Mouse (Mus musculus) skeletal muscle tissue, adult 2 months (tissue): Measurements from ENCODE around the gene Hdac7.

Experiments used
- DNase-seq: peaks from one replicate; pipeline ENCODE4 v3.0.0-alpha.2; 2012; ENCODE audit warnings: low read depth, low spot score

Gene Hdac7

DNA sequence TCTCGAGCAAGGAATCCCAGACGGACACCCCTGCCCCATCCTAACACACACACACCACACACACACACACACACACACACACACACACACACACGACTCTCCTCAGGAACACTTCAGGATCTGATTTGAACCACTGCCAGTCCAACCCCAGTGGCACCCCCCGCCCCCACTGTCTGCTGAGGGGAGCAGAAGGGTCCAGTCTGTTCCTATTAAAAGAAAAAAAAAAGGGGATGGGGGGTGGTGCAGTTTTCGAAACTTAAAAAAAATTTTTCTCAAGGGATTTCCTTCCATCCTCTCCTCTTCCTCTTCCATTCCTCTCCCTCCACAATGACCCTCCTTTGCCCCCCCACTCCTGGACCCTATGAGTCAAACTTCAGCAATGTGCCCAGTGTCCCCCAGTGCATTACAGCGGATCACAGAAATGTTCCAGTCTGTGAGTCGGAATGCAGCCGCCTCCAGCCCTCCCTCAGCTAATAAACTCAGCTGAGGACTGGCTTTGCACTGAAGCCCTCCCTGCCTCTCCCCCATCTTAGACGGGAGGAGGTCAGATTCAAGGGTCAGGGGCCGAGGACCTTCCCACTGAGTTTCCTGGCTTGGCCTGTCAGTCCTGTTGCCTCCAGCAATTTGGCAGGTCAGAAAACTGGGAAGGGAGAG, 12.2 kb downstream of the Hdac7 start:
- DNase-seq: no peak

DNA sequence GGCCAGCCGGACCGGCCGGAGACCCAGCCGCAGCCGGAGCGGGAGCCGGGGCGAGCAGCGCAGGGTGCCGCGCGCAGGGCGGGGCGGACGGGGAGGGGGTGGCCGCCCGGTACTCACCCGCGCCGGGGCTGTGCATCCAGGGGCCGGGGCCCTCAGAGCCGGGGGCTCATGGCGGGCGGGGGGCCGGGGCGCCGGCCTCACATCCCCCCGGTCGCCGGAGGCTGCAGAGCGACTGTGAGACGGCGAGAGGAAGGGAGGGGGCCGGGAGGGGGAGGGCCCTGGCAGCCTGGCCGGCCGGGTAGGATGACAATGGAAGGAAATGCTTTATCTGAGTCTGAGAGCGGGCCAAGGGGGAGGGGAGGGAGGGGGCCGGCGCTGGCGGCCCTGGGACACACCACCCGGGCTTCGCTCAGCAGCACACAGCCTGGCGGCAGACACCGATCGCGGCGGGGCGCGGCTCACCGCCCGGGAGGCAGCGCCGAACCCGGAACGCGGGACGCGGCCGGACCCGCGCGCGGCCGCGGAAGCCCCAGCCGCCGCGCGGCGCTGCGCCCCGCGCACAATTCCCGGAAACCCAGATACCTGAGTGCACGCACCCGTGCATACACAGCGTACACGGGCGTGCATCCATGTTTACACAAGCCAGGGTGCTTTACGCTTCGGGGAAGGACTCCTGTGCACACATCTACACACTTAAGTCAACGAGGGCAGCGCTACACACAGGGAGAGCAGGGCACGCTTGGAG, 12.9 kb downstream of the Hdac7 start:
- DNase-seq: peak; percentile 82

DNA sequence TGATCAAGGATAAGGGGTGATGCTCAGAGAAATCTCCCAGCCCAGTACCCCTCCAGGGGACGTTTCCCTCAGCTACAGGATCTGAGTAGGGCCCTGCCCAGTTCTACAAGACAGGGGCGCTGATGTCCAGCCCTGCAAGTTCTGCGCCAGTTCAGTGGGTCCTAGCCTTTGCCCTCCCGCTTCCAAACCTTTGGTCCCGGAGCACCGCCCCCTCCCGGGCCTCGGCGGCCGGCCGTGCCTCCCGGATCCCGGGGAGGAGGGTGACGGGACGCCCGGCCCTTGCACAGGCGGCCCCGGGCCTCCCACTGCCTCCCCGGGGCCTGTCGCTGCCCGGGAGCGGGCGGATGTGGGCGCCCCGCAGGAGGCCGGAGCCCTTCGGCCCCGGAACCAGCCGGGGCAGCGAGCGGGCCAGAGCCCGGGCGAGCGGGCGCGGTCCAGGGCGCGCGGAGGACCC, 13.5 kb downstream of the Hdac7 start:
- no peak for DNase-seq

DNA sequence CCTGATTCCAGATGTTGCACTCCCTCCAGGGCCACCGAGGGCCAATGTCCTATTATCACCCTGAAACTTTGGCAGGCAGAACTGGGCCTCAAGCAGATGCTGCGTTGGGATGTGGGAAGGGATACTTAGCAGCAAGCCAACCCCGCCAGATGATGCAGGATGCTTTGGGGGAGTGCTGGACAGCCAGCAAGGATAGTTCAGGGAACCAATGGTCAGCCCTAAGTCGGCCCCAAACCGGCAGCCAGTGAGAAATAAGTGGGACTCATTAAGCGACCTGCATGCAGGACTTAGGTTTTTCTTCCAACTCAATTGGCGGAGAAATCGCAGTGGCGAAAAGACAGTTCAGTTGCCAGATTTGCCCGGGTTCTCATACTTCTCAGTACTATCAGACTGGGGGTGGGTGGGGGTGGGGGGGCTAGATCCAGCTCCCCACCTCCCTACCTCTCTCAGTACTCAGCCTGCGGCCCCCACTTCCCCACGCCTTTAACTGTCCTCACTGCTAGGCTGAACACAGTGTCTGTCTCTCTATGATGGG, 14.0 kb downstream of the Hdac7 start:
- DNase-seq: peak; percentile 72

DNA sequence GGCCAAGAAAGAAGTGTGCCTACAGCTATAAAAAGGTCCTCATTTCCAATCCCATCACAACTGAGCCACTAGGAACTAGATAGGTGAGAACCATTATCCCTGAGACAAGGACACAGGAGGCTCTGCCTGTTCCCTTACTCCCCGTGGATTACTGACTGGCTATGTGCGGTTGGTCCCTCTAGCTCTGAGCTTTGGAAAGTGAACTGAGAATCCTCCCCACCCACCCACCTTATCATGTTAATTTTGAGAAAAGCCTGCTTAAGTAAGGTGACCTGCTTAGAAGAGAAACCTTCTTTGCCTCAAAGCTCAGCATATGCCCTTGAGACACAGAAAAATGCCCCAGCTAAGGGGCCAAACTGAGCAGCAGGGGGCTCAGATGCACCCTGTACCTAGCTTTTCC, 14.9 kb downstream of the Hdac7 start:
- DNase-seq: no peak

DNA sequence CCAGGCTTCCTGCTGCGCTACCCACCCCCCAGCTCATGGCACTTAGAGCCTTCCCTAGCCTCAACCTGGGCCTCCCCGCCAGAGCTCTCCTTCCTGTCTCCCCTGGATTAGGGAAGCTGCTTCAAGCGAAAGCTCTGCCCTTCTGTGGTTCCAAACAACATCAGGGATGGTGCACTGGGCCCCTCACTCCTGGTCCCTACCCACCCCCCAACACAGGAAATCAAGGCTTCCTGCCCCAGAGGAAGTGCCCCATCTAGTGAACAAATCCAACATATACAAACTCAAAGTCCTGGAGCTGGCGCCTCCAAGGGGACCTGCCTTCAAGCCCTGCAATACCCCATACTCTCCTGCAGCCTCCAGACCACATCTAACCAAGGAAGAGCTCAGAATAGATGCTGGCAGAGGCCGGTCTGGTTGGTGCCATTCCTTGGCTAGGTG, 15.4 kb downstream of the Hdac7 start:
- DNase-seq: no peak

DNA sequence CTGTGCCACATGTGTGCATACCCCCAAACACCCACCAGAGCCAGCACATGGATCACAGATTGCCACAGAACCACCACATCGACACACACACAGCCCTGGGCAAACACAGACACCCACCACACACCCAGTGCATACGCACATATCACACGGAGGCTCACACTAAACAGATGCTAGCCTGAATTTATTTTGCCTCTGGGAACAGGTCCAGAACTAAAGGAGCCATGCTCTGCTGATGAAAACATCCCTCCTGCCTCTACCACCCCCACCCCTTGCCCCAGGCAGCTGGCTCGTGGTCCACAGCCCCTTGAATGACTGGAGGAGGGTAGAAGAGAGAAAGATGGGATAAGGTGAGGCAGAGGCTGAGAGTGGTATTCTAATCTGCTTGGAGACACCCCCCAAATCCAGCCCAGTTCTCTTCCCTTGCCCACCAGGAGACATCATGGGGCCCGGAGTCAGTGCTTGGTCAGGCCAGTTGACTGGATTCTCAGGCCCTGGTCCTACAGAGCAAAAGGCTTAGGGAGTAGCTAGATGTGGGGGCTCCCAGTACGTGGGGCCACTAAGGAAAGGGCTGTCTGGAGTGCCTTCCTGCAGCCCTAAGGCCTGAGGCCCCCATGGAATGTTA, 16.0 kb downstream of the Hdac7 start:
- no peak for DNase-seq

DNA sequence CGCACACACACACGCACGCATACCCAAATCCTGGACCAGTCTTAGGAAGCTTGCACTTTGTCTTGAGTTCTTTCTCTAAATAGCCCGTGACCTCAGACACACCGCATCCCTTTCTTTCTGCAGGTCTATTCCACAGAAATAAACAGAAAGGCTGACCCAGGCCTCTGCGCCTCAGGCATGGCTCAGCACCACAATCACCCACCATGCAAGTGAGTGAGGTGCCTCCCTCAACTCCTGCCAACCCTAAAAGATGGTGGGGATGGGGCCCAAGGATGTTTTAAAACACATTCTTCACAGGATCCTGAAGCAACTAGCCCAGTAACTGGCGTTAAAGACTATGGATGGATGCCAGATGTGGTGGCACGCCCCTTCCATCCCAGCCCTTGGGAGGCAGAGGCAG, 16.9 kb downstream of the Hdac7 start:
- no peak for DNase-seq

DNA sequence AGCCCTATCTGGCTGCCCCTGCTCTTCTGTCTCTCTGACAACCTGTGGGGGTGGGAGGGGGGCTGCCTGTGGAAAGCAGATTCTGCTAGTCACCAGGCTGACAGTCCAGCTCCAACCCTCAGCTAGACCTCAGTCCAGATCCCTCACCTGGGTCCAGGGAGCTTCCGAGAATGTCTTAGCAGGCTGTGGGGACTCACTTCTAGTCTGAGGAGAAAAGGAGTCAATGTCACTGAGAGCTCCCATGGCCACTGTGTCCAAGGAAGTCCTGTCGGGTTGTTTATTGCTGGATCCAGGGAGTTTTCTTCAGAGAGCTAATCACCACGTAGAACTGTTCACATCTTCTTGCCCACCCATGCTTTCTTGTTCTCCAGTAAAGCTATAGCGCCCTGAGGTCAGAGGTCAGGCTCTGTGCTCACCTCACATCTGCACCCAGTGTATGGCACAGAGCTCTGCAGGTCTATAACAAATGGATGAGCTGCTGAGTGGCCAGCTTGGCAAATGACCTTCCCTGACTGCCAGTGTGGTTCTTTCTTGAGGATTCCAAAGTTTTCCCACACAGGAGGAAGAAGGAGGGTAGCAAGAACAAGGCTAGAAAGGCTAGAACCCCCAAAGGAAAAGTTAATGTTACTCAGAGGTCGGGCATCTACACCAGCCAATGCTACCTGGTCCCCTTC, 17.6 kb downstream of the Hdac7 start:
- no peak for DNase-seq

DNA sequence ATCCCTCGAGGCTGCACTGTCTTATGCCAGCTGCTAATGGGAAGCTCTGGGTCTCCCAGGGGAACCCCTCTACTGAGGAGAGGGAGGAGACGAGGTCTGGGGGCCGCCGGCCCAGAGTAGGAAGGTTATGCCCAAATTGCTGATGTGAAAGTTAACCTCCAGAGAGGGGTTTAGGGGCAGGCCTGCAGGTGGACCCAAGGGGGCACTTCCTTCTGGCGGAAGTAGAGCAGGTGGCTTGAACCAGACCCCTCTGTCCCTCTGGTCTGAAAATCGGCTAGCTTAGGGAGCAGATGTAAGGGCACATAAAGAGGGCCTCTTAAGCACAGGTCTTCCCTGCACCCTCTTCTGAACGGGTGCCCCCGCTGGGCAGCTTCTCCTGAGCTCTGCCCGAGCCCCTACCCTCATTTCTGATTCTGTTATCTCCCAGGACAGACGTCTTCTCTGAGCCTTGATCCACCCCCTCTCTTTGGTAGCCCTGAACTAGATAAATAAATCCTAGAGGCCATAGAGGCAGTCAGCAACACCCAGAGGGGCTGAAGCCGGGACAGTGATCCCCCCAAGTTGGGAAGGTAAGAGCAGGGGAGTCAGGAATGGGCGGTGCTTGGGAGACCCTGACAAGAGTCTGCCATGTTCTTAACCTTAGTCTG, 18.2 kb downstream of the Hdac7 start:
- DNase-seq: no peak

DNA sequence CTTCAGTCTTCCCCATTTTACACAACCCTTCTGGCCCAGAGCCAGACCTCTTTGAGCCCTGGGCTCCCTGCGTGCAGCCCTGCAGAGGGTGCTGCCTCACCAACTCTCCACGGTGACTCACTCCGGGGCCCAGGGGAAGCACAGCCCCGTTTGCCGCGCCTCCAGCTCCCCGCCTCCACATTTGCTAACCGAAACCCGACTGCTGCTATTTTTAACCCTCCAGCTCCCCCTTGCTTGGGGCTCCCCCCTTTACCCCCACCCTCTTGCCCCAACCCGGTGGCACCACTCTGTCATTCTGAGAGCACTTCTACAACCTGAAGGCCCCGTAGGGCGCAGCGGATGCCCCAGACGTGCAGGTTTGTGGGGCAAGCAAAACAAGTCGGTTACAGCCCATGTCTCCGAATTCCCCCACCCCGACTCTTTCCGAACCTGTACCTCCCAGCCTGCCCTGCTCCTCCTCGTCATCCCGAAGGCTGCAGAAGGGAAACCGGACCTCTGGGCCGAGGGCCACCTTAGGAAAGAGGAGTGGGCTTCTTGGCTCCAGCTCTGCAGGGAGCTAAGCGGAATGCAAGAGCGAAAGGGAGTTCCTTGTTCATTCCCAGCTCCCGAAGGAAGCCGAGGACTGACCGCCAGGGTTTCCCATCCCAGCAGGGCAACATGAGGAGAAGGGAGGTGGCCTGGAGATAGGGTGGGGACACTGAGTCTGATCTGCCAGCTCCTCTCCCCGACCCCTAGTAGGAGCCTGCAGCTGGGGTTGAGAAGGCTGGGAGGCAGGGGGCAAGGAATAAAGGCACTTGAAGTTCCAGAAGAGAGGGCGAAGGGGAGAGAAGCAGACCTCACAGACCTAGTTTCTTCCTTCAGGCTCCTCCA, 19.0 kb downstream of the Hdac7 start:
- DNase-seq: peak; percentile 91

DNA sequence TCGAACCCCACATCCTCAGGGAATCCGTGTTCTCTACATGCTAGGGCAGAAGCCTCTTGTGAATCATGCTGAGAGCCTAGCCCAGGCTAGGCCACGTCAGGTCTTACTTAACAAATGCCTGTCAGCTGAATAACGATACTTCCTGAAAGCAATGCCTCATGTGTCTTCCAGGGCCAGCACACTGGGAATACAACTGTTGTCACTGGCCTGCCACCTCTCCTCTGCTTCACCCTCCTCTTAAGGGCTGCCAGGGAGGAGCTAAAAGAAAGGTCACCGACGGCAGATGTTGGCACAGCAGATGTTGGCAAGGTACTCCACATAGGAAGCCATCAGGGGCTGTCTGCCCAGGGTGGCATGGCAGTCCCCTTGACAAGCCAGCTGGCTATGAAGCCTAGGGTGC, 20.3 kb downstream of the Hdac7 start:
- peak; percentile 83 for DNase-seq

DNA sequence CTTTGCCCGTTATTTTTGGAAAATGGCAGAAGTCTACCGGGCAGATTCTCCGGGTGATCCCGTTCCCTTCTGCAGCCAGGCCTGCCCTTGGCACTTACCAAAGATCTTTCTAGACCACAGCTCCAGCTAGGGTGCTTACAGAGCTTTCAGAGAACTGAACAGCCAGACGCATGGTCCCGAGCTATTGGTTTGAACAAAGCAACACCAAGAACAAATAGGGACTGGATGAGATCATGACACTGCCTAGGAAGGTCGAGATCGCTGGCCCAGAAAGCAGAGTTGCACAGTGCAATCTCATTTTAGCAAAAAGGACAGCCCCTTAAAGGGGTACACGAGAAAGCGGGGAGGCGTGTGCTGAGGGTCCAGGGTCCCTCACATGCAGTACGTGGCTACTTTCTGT, 20.8 kb downstream of the Hdac7 start:
- DNase-seq: no peak

DNA sequence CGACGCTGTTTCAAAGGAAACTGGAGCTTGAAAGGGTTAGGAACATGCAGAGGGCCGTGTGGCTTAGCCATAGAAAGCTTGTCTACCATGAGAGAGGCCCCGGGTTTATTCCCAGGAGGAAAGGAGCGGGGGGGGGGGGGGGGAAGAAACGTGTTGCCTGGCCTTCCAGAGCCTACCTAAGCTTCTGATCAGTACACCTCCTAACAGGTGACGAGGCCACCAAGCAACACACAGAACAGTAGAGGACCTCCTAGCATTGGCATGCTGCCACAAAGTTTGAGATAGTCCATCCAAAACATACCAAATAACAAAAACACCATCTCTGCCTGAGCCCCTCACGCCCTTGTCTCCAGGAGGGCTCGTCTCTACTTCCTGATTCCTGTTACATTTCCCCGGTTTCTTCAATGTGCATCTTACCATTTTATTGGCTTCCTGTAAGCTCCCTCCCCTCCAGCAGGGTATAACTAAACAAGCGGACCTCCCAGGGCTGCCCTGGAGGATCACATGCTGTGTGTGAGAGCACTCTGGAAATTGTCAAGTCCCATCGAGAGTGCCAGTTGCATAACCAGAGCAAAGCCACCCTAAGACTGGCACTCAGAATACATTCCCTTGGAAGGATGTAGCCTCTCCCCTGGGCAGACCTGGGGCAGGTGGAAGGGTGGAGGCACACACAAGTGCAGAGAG, 21.6 kb downstream of the Hdac7 start:
- no peak for DNase-seq

DNA sequence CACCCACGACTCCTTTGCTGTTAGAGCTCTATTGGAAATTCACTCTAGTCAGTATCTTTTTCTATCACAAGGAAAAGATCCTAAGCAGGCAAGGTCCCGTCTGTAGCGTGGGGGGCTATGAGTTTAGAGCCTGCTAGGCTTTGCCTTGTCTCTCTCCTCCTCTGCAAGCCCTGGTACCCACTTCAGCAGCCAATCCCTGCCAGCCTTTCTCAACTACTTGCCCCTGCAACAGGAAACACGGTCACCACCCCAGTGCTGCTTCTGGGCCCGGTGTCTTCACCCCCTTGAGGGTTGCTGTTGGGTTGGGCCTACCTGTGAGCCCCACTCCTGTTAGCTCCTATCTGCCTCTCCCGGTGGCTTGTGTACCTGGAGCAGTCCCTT, 22.3 kb downstream of the Hdac7 start:
- no peak for DNase-seq

DNA sequence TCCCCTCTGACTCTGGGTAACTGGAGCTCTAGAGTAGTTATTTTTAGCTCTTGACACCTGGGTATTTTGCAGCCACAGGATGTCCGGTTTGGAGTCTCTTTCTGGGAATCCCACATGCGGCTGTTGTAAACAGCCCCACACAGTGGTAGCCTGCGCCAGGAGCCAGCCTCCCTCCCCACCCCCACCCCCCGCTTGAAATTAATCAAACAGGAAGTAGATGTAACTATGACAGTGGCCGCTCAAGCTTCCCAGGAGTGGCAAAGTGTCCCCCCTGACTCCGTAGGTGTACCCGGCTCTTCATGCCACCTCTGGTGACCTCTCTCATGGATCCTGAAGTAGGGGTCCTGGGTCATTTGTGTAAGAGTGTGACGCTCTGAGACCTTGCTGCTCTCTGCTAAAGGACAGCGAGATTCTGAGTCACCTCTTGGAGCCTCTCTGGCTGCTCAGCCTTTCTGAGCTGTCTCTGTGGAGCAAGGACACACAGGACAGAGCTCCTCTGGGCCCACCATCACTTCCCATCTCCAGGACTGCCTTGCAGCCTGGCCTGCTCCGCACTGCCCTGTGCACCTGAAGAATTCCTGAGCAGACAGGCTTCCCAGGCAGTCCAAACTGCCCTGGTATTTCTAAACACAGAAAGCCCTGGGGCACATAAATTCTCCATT, 22.9 kb downstream of the Hdac7 start:
- DNase-seq: peak; percentile 67

DNA sequence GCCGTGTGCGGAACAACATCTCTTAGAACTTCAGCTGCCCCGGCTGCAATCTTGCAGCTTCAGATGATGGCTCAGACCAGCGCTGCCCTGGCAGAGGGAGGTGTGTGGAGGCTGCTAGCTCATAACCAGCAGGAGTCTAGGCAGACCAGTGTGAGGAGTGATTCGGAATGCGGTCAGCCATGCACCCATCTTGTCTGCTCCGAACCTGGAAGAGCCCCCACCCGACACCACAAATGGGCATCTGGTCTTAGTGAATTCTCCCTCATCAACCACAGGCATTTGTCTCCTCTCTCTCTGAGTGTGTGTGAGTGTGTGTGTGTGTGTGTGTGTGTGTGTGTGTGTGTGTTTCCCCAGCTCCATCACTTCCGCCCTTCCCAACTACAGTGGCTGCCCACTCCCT, 24.4 kb downstream of the Hdac7 start:
- no peak for DNase-seq

DNA sequence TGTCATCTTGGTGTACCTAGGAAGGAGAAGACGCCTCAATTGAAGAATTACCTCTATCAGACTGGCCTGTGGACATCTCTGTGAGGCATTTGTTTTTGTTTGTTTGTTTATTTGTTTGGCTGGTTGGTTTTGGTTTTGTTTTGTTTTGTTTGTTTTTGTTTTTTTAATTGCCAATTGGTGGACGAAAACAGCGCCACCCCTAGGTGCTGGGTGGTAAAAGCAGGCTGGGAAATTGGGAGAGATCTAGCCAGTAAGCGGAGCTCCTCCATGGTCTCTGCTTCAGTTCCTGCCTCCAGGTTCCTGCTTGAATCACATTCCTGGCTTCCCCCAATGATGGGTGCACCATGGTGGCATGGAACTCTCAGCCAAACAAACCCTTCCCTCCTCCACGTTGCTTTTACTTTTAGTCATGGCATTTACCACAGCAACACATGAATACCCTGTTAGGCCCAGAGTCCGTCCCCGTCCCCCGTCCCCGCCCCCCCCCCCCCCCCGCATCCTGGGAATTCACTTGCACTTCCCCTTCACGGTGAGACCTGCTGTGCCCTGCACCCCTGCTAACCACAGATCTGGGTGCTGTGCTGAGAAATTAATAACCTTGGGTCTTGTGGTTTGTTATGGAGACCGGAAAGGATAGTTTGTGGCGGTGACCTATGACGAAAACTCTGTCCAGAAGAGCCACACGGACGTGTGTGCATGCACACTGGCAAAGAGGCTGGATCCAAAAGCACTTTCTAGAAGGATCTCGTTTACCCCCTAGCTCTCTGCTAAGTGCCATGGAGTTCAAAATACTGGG, 27.9 kb downstream of the Hdac7 start:
- DNase-seq: no peak

DNA sequence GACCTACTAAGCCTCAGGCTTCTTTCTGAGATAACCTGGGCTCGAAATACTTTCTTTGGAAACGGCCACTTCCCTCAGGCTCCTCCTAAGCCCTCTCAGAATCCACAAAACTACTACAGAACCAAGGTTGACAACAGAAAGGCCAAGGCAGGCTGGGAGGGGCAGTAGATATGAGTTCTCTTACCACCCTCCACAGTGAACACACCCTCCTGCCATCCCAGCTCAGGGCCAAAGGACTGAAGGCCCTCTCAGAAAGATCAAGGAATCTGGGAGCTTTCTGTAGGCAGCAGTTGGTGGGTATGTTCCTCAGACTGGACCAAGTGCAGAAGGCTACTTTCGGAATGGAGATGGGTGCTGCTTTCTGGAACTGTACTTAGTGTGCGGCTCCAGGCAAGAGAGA, 29.0 kb downstream of the Hdac7 start:
- no peak for DNase-seq
